In genomic region chr2:29124571-29124935, GRCm38 (mm10) we compare ENCODE assay signal across 8 mouse cellular contexts. TPM values are rescaled to one million over a fixed set of nuclear protein-coding genes. Genes with fewer than 3 reads are reported as not detected.
DNase-seq lines count a peak whose midpoint lies in the region; ATAC-seq and TF ChIP-seq lines count a peak whose summit lies in the region.

No protein-coding gene starts in this region.

- no peaks in the 10 kb centered on the region for H3K9me3 ChIP-seq in embryonic facial prominence, embryonic 13.5 days
- H3K9me3 ChIP-seq in intestine, embryonic 15.5 days = no peaks in the 10 kb centered on the region
- no peaks in the 10 kb centered on the region for H3K9me3 ChIP-seq in neural tube, embryonic 12.5 days

- H3K9ac ChIP-seq in embryonic facial prominence, embryonic 13.5 days = peak overlapping the region; percentile 91
- H3K9ac ChIP-seq in intestine, embryonic 15.5 days = peak overlapping the region; percentile 39; the same call in 1 of the 2 replicates
- H3K9ac ChIP-seq in neural tube, embryonic 12.5 days = peak overlapping the region; percentile 83

- WGBS in embryonic facial prominence, embryonic 13.5 days = under 1% methylated on average over 24 of the region's 24 CpGs
- under 1% methylated on average over 24 of the region's 24 CpGs for WGBS in intestine, embryonic 15.5 days
- 2% methylated on average over 23 of the region's 24 CpGs for WGBS in neural tube, embryonic 12.5 days

- H3K4me3 ChIP-seq in left cerebral cortex, adult 2 months = peak overlapping the region; percentile 97
- H3K4me3 ChIP-seq in embryonic facial prominence, embryonic 13.5 days = peak overlapping the region; percentile 78
- H3K4me3 ChIP-seq in intestine, embryonic 15.5 days (replicated peaks) = peak overlapping the region; percentile 82
- peak overlapping the region; percentile 76 for H3K4me3 ChIP-seq in neural tube, embryonic 12.5 days

- H3K27me3 ChIP-seq in embryonic facial prominence, embryonic 13.5 days = no peaks in the 10 kb centered on the region
- H3K27me3 ChIP-seq in intestine, embryonic 15.5 days (replicated peaks) = no peaks in the 10 kb centered on the region
- H3K27me3 ChIP-seq in neural tube, embryonic 12.5 days (replicated peaks) = no peaks in the 10 kb centered on the region

- peak overlapping the region; percentile 81 for H3K4me2 ChIP-seq in embryonic facial prominence, embryonic 13.5 days
- H3K4me2 ChIP-seq in intestine, embryonic 15.5 days (replicated peaks) = peak overlapping the region; percentile 74
- H3K4me2 ChIP-seq in neural tube, embryonic 12.5 days (replicated peaks) = peak overlapping the region; percentile 79

- DNase-seq in left cerebral cortex, adult 2 months (ENCODE audit: extremely low spot score in 1 of 2, low spot score in 2 of 2) = no peak
- DNase-seq in left cerebral cortex, adult 18-20 months (ENCODE audit: low spot score in 2 of 2) = no peak
- DNase-seq in embryo, embryonic 10 days (ENCODE audit: low spot score) = no peak
- DNase-seq in T-cell, adult 2 months (ENCODE audit: low spot score) = no peak
- no peak for DNase-seq in testis, postnatal 10 days (ENCODE audit: low spot score)

- H3K4me1 ChIP-seq in embryonic facial prominence, embryonic 13.5 days = peaks cover 11% of the 10 kb centered on the region
- 0 out of 2 replicates have a peak, but pooled peaks cover 3% of the 10 kb centered on the region for H3K4me1 ChIP-seq in intestine, embryonic 15.5 days (replicated peaks)
- H3K4me1 ChIP-seq in neural tube, embryonic 12.5 days = peaks cover 10% of the 10 kb centered on the region; the same call in 1 of the 2 replicates

- intact Hi-C loops in left cerebral cortex, adult 2 months (cut with DNase I) = loop anchor here (5.0 to 10.0 kb wide), 2 partner anchors 62 to 1860 kb away; partner anchors contain the start of genes BC005624, Ttf1 and Usp20

- no peak for TF ChIP-seq CTCF in left cerebral cortex, adult 2 months (IDR thresholded peaks at IDR 0.05)

- no peak for ATAC-seq in embryonic facial prominence, embryonic 13.5 days (ENCODE audit: insufficient number of reproducible peaks, insufficient read depth, low FRiP score, low TSS enrichment, low read depth)
- no peak; the same call in 1 of the 2 replicates for ATAC-seq in intestine, embryonic 15.5 days
- ATAC-seq in neural tube, embryonic 12.5 days (ENCODE audit: low FRiP score, low read depth) = no peak

- peaks cover 24% of the 10 kb centered on the region for H3K36me3 ChIP-seq in embryonic facial prominence, embryonic 13.5 days
- 0 out of 2 replicates have a peak, but pooled peaks cover 4% of the 10 kb centered on the region for H3K36me3 ChIP-seq in intestine, embryonic 15.5 days
- H3K36me3 ChIP-seq in neural tube, embryonic 12.5 days = peaks cover 20% of the 10 kb centered on the region

- peak overlapping the region; percentile 72 for H3K27ac ChIP-seq in left cerebral cortex, adult 2 months
- H3K27ac ChIP-seq in embryonic facial prominence, embryonic 13.5 days = peak overlapping the region; percentile 95
- H3K27ac ChIP-seq in intestine, embryonic 15.5 days = peak overlapping the region; percentile 52
- H3K27ac ChIP-seq in neural tube, embryonic 12.5 days = peak overlapping the region; percentile 89; the same call in 1 of the 2 replicates

RNA-seq across cellular contexts. Expression of gene Setx, which starts 0.6 kb away (rescaled TPM):
- 10 to 100 TPM; 46.6 to 49.4 TPM for total RNA-seq in left cerebral cortex, adult 2 months (2021)
- total RNA-seq in left cerebral cortex, adult 18-20 months (2021) = 10 to 100 TPM; 46.9 to 51.0 TPM
- polyA plus RNA-seq in embryonic facial prominence, embryonic 13.5 days (2015; fragmentation: Nextera tagmentation; extraction: Ambion mirVana) = 12.8 and 13.2 TPM in 2 replicates
- polyA plus RNA-seq in intestine, embryonic 15.5 days (2015; fragmentation: Nextera tagmentation; extraction: Ambion mirVana) = 6.9 and 7.2 TPM in 2 replicates
- 15.7 and 19.1 TPM in 2 replicates for polyA plus RNA-seq in neural tube, embryonic 12.5 days (2016; fragmentation: Nextera tagmentation; extraction: Ambion mirVana)

Comparison
In these comparisons a context has a peak if more than half of its experiments do, and no peak if none do; other contexts are left out.
1. H3K9ac ChIP-seq: peak in every context shown above with its lines; median percentile 91 in embryonic facial prominence, embryonic 13.5 days; 83 in neural tube, embryonic 12.5 days; 39 in intestine, embryonic 15.5 days.